Mouse (Mus musculus) gastrocnemius, adult 2 months (tissue): ENCODE data around the gene Ywhah. TPM values are rescaled to one million over a fixed set of nuclear protein-coding genes. Genes with fewer than 3 reads are reported as not detected.

Source experiments
- DNase-seq: peaks from one replicate; pipeline ENCODE4 v3.0.0; 2022
- H3K27ac ChIP-seq: fragments of 200-600 bp; 2 replicates; pipeline ENCODE4 v1.8.1; 2022; ENCODE audit warnings: mild to moderate bottlenecking
- H3K4me3 ChIP-seq: fragments of 200-600 bp; 2 replicates; pipeline ENCODE4 v1.8.1; 2022; ENCODE audit warnings: mild to moderate bottlenecking, moderate library complexity
- CTCF ChIP-seq: fragments of 200-600 bp; IDR thresholded peaks from 2 replicates; pipeline ENCODE4 v1.8.1; 2022; ENCODE audit warnings: antibody characterized with exemption, mild to moderate bottlenecking, moderate library complexity
- intact Hi-C: fragments of 180-260 bp; cut with DNase I; formaldehyde crosslinking; loops from one replicate; pipeline ENCODE4 v1.15.1; 2025
- total RNA-seq, 2 experiments: library from RNA; stranded (reverse); gene quantifications; 2 replicates each; pipeline ENCODE4 v1.2.3; 2021

Ywhah gene
- total RNA-seq, 2 experiments from 2014 or later, result 39.5 to 59.5 TPM

DNA sequence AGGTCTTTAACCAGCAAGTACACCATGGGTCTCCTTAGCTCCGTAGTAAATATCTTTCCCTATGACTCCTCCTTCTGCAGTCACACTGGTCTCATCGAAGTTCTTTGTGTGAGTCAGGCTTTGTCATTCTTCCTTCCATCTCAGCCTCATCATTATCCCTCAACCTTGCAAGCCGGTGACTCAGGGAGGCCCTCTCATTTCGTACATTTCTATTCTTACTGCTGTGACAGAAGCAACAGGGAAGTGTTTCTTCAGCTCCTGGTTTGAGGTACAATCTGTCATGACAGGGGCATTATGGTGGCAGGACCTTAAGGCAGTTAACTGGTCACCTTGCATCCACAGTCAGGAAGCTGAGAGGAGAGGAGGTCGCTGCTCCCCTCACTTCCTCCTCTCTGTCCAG, 15.8 kb upstream of the Ywhah start:
- no peak for DNase-seq
- intact Hi-C loops, result no loop called here
- Histone ChIP-seq H3K27ac (no peak overlapping the region), H3K4me3 (no peak overlapping the region)
- TF ChIP-seq CTCF, result no peak

DNA sequence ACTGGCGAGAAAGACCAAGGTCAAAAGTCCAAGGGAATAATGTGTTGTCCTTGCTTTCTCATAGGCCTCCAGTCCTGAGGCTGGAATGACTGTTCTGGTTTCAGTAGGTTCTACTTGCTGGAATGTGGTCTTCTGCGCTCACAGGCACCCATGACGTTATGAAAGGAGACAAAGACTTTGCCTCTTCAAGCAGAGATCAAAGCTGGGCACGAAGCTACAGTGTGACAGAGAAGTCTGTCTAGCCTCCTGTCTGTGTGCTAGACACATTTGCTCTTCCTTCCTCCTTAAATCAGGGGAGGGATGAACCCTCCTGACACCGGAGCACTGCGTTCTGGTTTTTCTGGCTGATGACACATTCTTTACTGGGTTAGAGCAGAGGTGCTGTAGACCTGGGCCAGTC, 15.1 kb upstream of the Ywhah start:
- no peak for TF ChIP-seq CTCF
- Histone ChIP-seq H3K27ac (no peak overlapping the region), H3K4me3 (no peak overlapping the region)
- no peak for DNase-seq
- intact Hi-C loops, result no loop called here

GRCm38 (mm10) chr5:33004110-33004509, 14.5 kb upstream of the Ywhah start:
- no peak for TF ChIP-seq CTCF
- H3K4me3 ChIP-seq, result no peak overlapping the region
- intact Hi-C loops, result no loop called here
- no peak overlapping the region for H3K27ac ChIP-seq
- no peak for DNase-seq

GRCm38 (mm10) chr5:33005442-33006145, 13.0 kb upstream of the Ywhah start:
- intact Hi-C loops, result no loop called here
- TF ChIP-seq CTCF, result no peak
- DNase-seq, result no peak
- Histone ChIP-seq H3K4me3 (no peak overlapping the region), H3K27ac (no peak overlapping the region)

- Histone ChIP-seq H3K4me3 (no peak overlapping the region), H3K27ac (no peak overlapping the region)
- intact Hi-C loops, result no loop called here
- no peak for DNase-seq
- no peak for TF ChIP-seq CTCF
Observed at GRCm38 (mm10) chr5:33006670-33007069, 11.9 kb upstream of the Ywhah start.

GRCm38 (mm10) chr5:33007371-33007770, 11.2 kb upstream of the Ywhah start:
- TF ChIP-seq CTCF, result no peak
- no peak overlapping the region for H3K27ac ChIP-seq
- intact Hi-C loops, result no loop called here
- no peak for DNase-seq
- H3K4me3 ChIP-seq, result no peak overlapping the region

DNA sequence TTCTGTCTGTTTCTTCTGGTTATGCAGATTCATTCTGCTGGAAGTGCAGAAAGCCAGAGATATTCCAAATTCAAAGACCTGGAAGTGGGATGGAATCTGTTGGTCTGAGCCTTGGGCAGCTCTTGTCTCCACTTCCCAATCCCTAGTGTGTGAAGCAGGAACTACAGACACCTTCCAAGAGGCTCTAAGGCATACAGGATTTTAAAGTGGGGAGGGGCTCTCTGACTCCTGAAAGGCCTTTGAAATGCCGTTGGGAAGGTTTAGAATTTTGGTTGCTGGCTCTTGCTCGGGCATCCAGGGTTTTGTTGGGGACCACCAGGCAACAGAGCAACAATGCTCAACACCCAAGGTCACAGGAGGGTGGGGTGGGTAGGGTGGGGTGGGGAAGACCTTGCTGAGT, 9.3 kb upstream of the Ywhah start:
- H3K27ac ChIP-seq, result no peak overlapping the region
- intact Hi-C loops, result no loop called here
- no peak for DNase-seq
- TF ChIP-seq CTCF, result no peak
- H3K4me3 ChIP-seq, result no peak overlapping the region

GRCm38 (mm10) chr5:33009818-33010812, 8.5 kb upstream of the Ywhah start:
- TF ChIP-seq CTCF, result no peak
- Histone ChIP-seq H3K4me3 (no peak overlapping the region), H3K27ac (peak overlapping the region; percentile 54)
- DNase-seq, result no peak
- intact Hi-C loops, result no loop called here

DNA sequence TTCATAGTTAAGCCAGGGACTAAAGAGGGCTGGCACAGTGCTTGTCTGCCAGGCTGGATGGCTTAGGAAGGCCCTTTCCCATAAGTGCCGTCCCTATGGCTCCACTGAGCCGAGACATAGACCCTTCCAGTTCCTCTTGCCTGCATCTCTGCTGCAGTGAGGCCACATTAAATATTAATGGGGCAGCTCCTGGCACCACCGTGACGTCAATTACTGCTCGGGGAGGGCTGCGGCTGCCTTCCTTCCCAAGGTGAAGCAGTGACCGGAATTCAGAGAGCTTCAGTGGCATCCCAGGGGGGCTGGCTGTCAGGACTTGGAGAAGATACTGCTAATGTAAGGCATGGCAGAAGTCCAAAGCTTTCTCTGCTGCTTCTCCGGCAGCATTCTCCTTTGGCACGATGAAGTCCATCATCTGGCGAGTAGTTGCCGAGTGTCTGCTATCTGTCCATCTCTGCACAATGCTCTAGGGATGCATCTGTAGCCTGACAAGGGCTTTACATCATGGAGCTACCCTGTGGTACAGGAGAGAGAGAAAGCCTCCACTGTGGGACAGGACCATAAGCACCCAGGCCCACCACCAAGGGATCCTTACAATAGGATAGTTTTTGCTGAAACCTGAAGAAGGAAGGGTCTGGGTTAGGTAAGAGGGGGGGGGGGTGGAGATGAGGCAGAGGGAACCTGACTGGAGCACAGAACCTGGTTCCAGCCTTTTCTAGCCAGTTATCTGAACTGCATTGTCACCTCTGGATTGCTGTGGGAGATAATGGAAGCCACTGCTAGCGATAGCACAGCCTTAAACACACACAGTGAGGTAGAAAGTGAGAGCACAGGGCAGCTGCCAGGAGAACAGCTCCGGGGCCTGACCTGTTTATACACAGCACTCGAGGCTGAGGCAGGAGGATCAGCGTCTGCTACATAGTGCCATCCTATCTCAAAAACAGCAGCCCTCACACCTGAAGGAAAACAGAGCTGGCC, 7.2 kb upstream of the Ywhah start:
- intact Hi-C loops, result no loop called here

DNA sequence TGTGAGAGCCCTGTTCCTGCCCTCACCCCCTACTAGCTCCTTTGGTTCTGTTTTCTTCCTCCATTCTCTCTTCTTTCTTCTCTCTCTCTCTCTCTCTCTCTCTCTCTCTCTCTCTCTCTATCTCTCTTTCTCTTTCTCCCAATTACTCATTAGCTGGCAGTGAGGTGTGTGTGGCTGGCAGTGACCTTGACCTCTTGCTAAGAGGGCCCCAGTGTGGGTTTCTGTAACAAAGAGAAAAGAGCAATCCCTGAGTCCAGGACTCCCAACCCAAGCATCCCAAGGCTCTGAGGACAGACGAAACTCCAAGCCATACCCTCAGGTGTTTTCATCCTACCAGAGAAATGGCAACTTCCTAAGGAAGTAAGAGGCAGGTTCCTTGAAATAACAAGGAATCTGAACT, 4.5 kb upstream of the Ywhah start:
- intact Hi-C loops, result no loop called here
- Histone ChIP-seq H3K27ac (no peak overlapping the region), H3K4me3 (no peak overlapping the region)
- no peak for TF ChIP-seq CTCF
- DNase-seq, result no peak

More for the DNA sequence above, 7.2 kb upstream of the Ywhah start:
- H3K27ac ChIP-seq, result no peak overlapping the region
- no peak for TF ChIP-seq CTCF
- no peak overlapping the region for H3K4me3 ChIP-seq
- no peak for DNase-seq

GRCm38 (mm10) chr5:33015579-33015978, 3.0 kb upstream of the Ywhah start:
- H3K4me3 ChIP-seq, result no peak overlapping the region
- no peak for TF ChIP-seq CTCF
- H3K27ac ChIP-seq, result no peak overlapping the region
- DNase-seq, result no peak
- intact Hi-C loops, result no loop called here

- Histone ChIP-seq H3K4me3 (peak overlapping the region; percentile 90), H3K27ac (peak overlapping the region; percentile 96)
- intact Hi-C loops, result no loop called here
- DNase-seq, result no peak
- no peak for TF ChIP-seq CTCF
Observed at GRCm38 (mm10) chr5:33018189-33018560, 441 bp upstream of the Ywhah start.

- Histone ChIP-seq H3K4me3 (peak overlapping the region; percentile 90), H3K27ac (peak overlapping the region; percentile 96)
- intact Hi-C loops, result no loop called here
- TF ChIP-seq CTCF, result no peak
- DNase-seq, result no peak
Observed at GRCm38 (mm10) chr5:33019426-33019821, 808 bp downstream of the Ywhah start.
